Mouse (Mus musculus) fibroblast of lung, adult 2 months (primary cell): Measurements from ENCODE around the gene Rnf114.

Experiments used
- DNase-seq: peaks from one replicate; pipeline ENCODE4 v3.0.0-alpha.2; 2011; ENCODE audit warnings: low read depth

Rnf114 gene

DNA sequence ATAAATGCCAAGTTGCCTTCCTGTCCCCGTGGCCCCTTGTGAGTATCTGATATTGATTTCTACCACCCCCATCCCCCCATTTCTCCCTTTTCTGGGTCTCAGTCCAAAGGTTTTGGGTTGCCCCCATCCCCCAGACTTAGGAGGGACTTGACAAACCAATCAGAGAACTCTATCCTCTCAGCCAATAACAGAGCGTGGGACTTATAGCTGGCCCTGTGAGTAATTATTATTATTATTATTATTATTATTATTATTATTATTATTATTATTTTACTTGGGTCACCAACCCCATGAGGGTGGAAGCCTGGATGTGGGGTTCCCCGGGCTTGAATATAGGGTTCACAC lies 72.8 kb downstream of the Rnf114 start:
- no peak for DNase-seq

DNA sequence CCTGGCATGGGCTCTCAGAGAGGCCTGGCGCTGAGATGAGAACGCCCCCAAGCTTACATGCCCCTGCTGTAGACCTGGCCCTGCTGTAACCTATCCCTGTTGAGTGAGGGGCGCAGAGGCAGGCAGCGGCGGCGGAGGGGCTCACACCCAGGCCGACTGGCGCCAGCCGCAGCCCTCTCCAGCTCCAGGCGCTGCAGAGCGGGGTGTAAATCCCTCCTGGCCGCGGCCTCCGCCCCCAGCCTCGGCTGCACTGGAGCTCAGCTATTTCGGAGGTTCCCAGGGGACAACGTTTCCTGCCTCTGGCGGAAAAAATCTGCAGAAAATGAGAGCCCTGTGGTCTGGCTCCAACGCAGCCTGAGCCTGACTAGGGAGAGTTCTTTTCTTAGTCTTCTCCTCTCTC lies 73.2 kb downstream of the Rnf114 start:
- no peak for DNase-seq
